Mouse (Mus musculus) kidney, adult 2 months (tissue): Measurements from ENCODE around the gene Gm12794.

ENCODE experiments used
- CTCF ChIP-seq: fragments of 200-500 bp; conservative IDR thresholded peaks from 2 replicates; pipeline ENCODE4 v1.5.1; 2011; ENCODE audit warnings: low read depth, mild to moderate bottlenecking, control low read depth, low read length, moderate library complexity, mixed read lengths; ENCODE audit not compliant: insufficient read depth, insufficient read length
- POLR2A ChIP-seq: fragments of 200-500 bp; IDR thresholded peaks from one replicate; pipeline ENCODE4 v1.6.1; 2011; ENCODE audit warnings: low read depth, low read length, control low read depth

DNA sequence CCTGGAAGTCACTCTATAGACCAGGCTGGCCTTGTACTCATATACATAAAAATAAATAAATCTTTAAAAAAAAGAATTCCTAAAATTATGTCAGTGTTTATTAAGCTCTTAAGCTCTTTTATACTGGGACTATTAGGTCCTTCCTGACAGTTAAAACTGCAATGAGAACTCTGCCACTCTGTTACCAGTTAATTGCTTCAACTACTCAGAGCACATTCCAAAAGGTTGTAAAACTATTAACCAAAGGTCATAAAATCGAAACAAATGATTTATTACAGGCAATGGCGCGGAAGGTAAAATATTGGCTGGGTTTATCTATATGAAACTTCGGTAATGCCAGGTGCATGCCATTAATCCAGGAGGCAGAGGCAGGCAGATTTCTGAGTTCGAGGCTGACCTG lies 45.5 kb downstream of the Gm12794 start:
- no peak for TF ChIP-seq POLR2A
- no peak for TF ChIP-seq CTCF
